In genomic region chr8:44934416-44934815, GRCm38 (mm10) we compare ENCODE assay signal across 9 mouse cellular contexts. TPM values are rescaled to one million over a fixed set of nuclear protein-coding genes. Genes with fewer than 3 reads are reported as not detected.
DNase-seq lines count a peak whose midpoint lies in the region; ATAC-seq and TF ChIP-seq lines count a peak whose summit lies in the region.
"Had no signal": no experiment of that assay in that cellular context is flagged by ENCODE, and none has a peak within 500 bp of the region (broad histone marks: within the 10 kb centered on the region; RNA-seq: fewer than 3 reads in every experiment).

No protein-coding gene starts in this region.

- no peaks in the 10 kb centered on the region for H3K9me3 ChIP-seq in embryonic facial prominence, embryonic 11.5 days (replicated peaks; ENCODE audit: control insufficient read depth, low read length)
- H3K9me3 ChIP-seq in hindbrain, postnatal 0 days (ENCODE audit: low read length): no peaks in the 10 kb centered on the region; the same call in 1 of the 2 replicates
- H3K9me3 ChIP-seq in midbrain, embryonic 15.5 days: no peaks in the 10 kb centered on the region

- H3K36me3 ChIP-seq in kidney, adult 2 months (ENCODE audit: control insufficient read depth, insufficient read depth, low read length): no peaks in the 10 kb centered on the region
- H3K36me3 ChIP-seq in embryonic facial prominence, embryonic 11.5 days (replicated peaks; ENCODE audit: control insufficient read depth, insufficient read depth, low read depth, low read length): no peaks in the 10 kb centered on the region
- H3K36me3 ChIP-seq in hindbrain, postnatal 0 days (ENCODE audit: insufficient read depth, low read length): no peaks in the 10 kb centered on the region
- H3K36me3 ChIP-seq in midbrain, embryonic 15.5 days (replicated peaks): no peaks in the 10 kb centered on the region

- H3K27ac ChIP-seq in kidney, adult 2 months (ENCODE audit: insufficient read depth, low read depth, low read length): no peak overlapping the region
- peak overlapping the region; percentile 87; the same call in 1 of the 2 replicates for H3K27ac ChIP-seq in embryonic facial prominence, embryonic 11.5 days (replicated peaks; ENCODE audit: low read depth, low read length)
- H3K27ac ChIP-seq in hindbrain, postnatal 0 days: peak overlapping the region; percentile 84
- H3K27ac ChIP-seq in midbrain, embryonic 15.5 days: peak overlapping the region; percentile 86
- H3K27ac ChIP-seq: macrophage had no signal

- 9% methylated on average over 13 of the region's 13 CpGs for WGBS in kidney, adult 2 months
- WGBS in embryonic facial prominence, embryonic 11.5 days: 3% methylated on average over 13 of the region's 13 CpGs
- 2% methylated on average over 13 of the region's 13 CpGs for WGBS in hindbrain, postnatal 0 days
- 1% methylated on average over 13 of the region's 13 CpGs for WGBS in midbrain, embryonic 15.5 days

- no peaks in the 10 kb centered on the region; the same call in 1 of the 2 replicates for H3K4me1 ChIP-seq in kidney, adult 2 months (ENCODE audit: control insufficient read depth, insufficient read depth, low read length)
- no peaks in the 10 kb centered on the region for H3K4me1 ChIP-seq in embryonic facial prominence, embryonic 11.5 days (ENCODE audit: control insufficient read depth, insufficient read depth, low read length)
- H3K4me1 ChIP-seq in hindbrain, postnatal 0 days (ENCODE audit: insufficient read depth, low read length): no peaks in the 10 kb centered on the region
- peaks cover 3% of the 10 kb centered on the region; the same call in 1 of the 2 replicates for H3K4me1 ChIP-seq in midbrain, embryonic 15.5 days

- no peaks in the 10 kb centered on the region for H3K27me3 ChIP-seq in kidney, adult 2 months (replicated peaks; ENCODE audit: control insufficient read depth, insufficient read depth, low read length)
- H3K27me3 ChIP-seq in embryonic facial prominence, embryonic 11.5 days (ENCODE audit: control insufficient read depth, insufficient read depth, low read length): no peaks in the 10 kb centered on the region
- H3K27me3 ChIP-seq in hindbrain, postnatal 0 days (ENCODE audit: insufficient read depth, low read length): no peaks in the 10 kb centered on the region
- no peaks in the 10 kb centered on the region for H3K27me3 ChIP-seq in midbrain, embryonic 15.5 days (replicated peaks)

- no peak for DNase-seq in kidney, adult 2 months
- no peak for DNase-seq in kidney, postnatal 14 days
- peak; percentile 43 for DNase-seq in embryonic facial prominence, embryonic 11.5 days (ENCODE audit: low spot score)
- peak; percentile 57 for DNase-seq in hindbrain, postnatal 0 days (ENCODE audit: low spot score)
- DNase-seq in adrenal gland, adult (ENCODE audit: inconsistent age in 2 of 2, low spot score in 1 of 2): no peak
- no peak for DNase-seq in layer of hippocampus, postnatal 25 days (ENCODE audit: extremely low spot score in 1 of 2, low spot score in 1 of 2)
- DNase-seq in urinary bladder, postnatal 10 days (ENCODE audit: low spot score): no peak

- ATAC-seq in embryonic facial prominence, embryonic 11.5 days (replicated peaks; ENCODE audit: insufficient number of reproducible peaks, low FRiP score, low TSS enrichment, low read depth): no peak
- ATAC-seq in hindbrain, postnatal 0 days: no peak
- no peak for ATAC-seq in midbrain, embryonic 15.5 days (replicated peaks)

- no peak for TF ChIP-seq CTCF in kidney, adult 2 months (conservative IDR thresholded peaks at IDR 0.05; ENCODE audit: insufficient read depth, insufficient read length, low read depth, low read length)
- no peak for TF ChIP-seq CTCF in hindbrain, postnatal 0 days (IDR thresholded peaks at IDR 0.05; ENCODE audit: low read depth)

- no peak for TF ChIP-seq POLR2A in kidney, adult 2 months (IDR thresholded peaks at IDR 0.05; ENCODE audit: low read depth, low read length)

- H3K4me2 ChIP-seq in embryonic facial prominence, embryonic 11.5 days (ENCODE audit: low read depth, low read length): peak overlapping the region; percentile 68
- peak overlapping the region; percentile 83 for H3K4me2 ChIP-seq in hindbrain, postnatal 0 days (ENCODE audit: low read depth, low read length)
- peak overlapping the region; percentile 94 for H3K4me2 ChIP-seq in midbrain, embryonic 15.5 days

- peak overlapping the region; percentile 60 for H3K4me3 ChIP-seq in kidney, adult 2 months (ENCODE audit: insufficient read depth, low read depth, low read length)
- peak overlapping the region; percentile 70 for H3K4me3 ChIP-seq in embryonic facial prominence, embryonic 11.5 days (ENCODE audit: low read depth, low read length)
- peak overlapping the region; percentile 84 for H3K4me3 ChIP-seq in hindbrain, postnatal 0 days (ENCODE audit: low read length)
- peak overlapping the region; percentile 93 for H3K4me3 ChIP-seq in midbrain, embryonic 15.5 days

- H3K9ac ChIP-seq in embryonic facial prominence, embryonic 11.5 days (replicated peaks; ENCODE audit: low read length): peak overlapping the region; percentile 76
- H3K9ac ChIP-seq in hindbrain, postnatal 0 days (replicated peaks; ENCODE audit: low read length): peak overlapping the region; percentile 58
- peak overlapping the region; percentile 73 for H3K9ac ChIP-seq in midbrain, embryonic 15.5 days

RNA-seq across cellular contexts. Expression of gene Fat1, which starts 0.8 kb away (rescaled TPM):
- 16.7 and 24.6 TPM in 2 replicates for polyA plus RNA-seq in kidney, adult 2 months (2012; rRNA removed)
- 34.4 and 37.7 TPM in 2 replicates for polyA plus RNA-seq in embryonic facial prominence, embryonic 11.5 days (2014; fragmentation: Nextera tagmentation; extraction: Ambion mirVana)
- 89.5 and 114 TPM in 2 replicates for total RNA-seq in hindbrain, postnatal 0 days (2014; rRNA removed)
- polyA plus RNA-seq in hindbrain, postnatal 0 days (2015; fragmentation: Nextera tagmentation; extraction: Ambion mirVana): 10.0 and 10.5 TPM in 2 replicates
- 11.8 and 14.0 TPM in 2 replicates for polyA plus RNA-seq in midbrain, embryonic 15.5 days (2015; fragmentation: Nextera tagmentation; extraction: Ambion mirVana)
- 10 to 100 TPM; 22.7 to 28.7 TPM for total RNA-seq in layer of hippocampus, postnatal 25 days (2021)

Comparison
In these comparisons a context has a peak if more than half of its experiments do, and no peak if none do; other contexts are left out.
1. DNase-seq: peak in embryonic facial prominence, embryonic 11.5 days (single experiment) and hindbrain, postnatal 0 days (single experiment); none in kidney, adult 2 months (single experiment), kidney, postnatal 14 days (single experiment), adrenal gland, adult (0 of 2), layer of hippocampus, postnatal 25 days (0 of 2) and urinary bladder, postnatal 10 days (single experiment).
2. Peak in every context shown above with its lines, with median percentiles within 50 percentile points of each other: H3K4me3 ChIP-seq, H3K4me2 ChIP-seq and H3K9ac ChIP-seq.